Mouse (Mus musculus): ENCODE measurements at regions not wholly inside any gene's neighbourhood (a gene's known extent, or its start where the extent isn't known, plus 50 kb on each side); places are given as distances from the start of the nearest gene placed in this dataset.

GRCm38 (mm10) chr14:114843105-114843743 is 248.8 kb upstream of the Gpc5 start:
- Histone ChIP-seq H3K9me3 (no peaks in the 10 kb centered on the region), H3K4me3 (no peak overlapping the region), H3K27me3 (no peaks in the 10 kb centered on the region), H3K4me2 (replicated peaks) (no peak overlapping the region), H3K36me3 (no peaks in the 10 kb centered on the region), H3K9ac (no peak overlapping the region), H3K27ac (no peak overlapping the region), H3K4me1 (no peaks in the 10 kb centered on the region)
- WGBS: 50% methylated on average over 6 of the region's 6 CpGs
- ATAC-seq (ENCODE audit: insufficient number of reproducible peaks, insufficient read depth, low FRiP score, low TSS enrichment): peak; percentile 52; the same call in 1 of the 2 replicates

- Histone ChIP-seq H3K4me2 (replicated peaks) (no peak overlapping the region), H3K27me3 (no peaks in the 10 kb centered on the region), H3K36me3 (no peaks in the 10 kb centered on the region), H3K4me3 (no peak overlapping the region), H3K4me1 (peaks cover 16% of the 10 kb centered on the region), H3K9ac (no peak overlapping the region), H3K27ac (no peak overlapping the region), H3K9me3 (no peaks in the 10 kb centered on the region)
- ATAC-seq (ENCODE audit: insufficient number of reproducible peaks, insufficient read depth, low FRiP score, low TSS enrichment): peak; percentile 74; the same call in 1 of the 2 replicates
- 21% methylated on average over 9 of the region's 9 CpGs for WGBS
These were observed 237.5 kb upstream of the Gpc5 start for GRCm38 (mm10) chr14:114854324-114855054.

- Histone ChIP-seq H3K9ac (no peak overlapping the region), H3K4me3 (no peak overlapping the region), H3K9me3 (no peaks in the 10 kb centered on the region), H3K27me3 (no peaks in the 10 kb centered on the region), H3K4me2 (replicated peaks) (no peak overlapping the region), H3K27ac (no peak overlapping the region), H3K4me1 (peaks cover 16% of the 10 kb centered on the region), H3K36me3 (no peaks in the 10 kb centered on the region)
- WGBS: 11% methylated on average over 12 of the region's 12 CpGs
- no peak for ATAC-seq (ENCODE audit: insufficient number of reproducible peaks, insufficient read depth, low FRiP score, low TSS enrichment)
These were observed 236.8 kb upstream of the Gpc5 start for GRCm38 (mm10) chr14:114855055-114855740.

GRCm38 (mm10) chr14:114855746-114856145 is 236.3 kb upstream of the Gpc5 start:
- H3K4me3 ChIP-seq: no peak overlapping the region
- H3K4me2 ChIP-seq (replicated peaks): no peak overlapping the region
- WGBS: 26% methylated on average over 3 of the region's 3 CpGs
- H3K27ac ChIP-seq: no peak overlapping the region
- H3K9ac ChIP-seq: no peak overlapping the region
- ATAC-seq (ENCODE audit: insufficient number of reproducible peaks, insufficient read depth, low FRiP score, low TSS enrichment): no peak
- no peaks in the 10 kb centered on the region for H3K27me3 ChIP-seq
- peaks cover 16% of the 10 kb centered on the region for H3K4me1 ChIP-seq
- H3K36me3 ChIP-seq: no peaks in the 10 kb centered on the region
- H3K9me3 ChIP-seq: no peaks in the 10 kb centered on the region

GRCm38 (mm10) chr14:114856243-114857031 is 235.6 kb upstream of the Gpc5 start:
- H3K27ac ChIP-seq: no peak overlapping the region
- H3K36me3 ChIP-seq: no peaks in the 10 kb centered on the region
- H3K9me3 ChIP-seq: no peaks in the 10 kb centered on the region
- H3K4me3 ChIP-seq: no peak overlapping the region
- ATAC-seq (ENCODE audit: insufficient number of reproducible peaks, insufficient read depth, low FRiP score, low TSS enrichment): no peak
- H3K4me1 ChIP-seq: peaks cover 16% of the 10 kb centered on the region
- WGBS: 22% methylated on average over 18 of the region's 18 CpGs
- no peaks in the 10 kb centered on the region for H3K27me3 ChIP-seq
- H3K4me2 ChIP-seq (replicated peaks): peak overlapping the region; percentile 25; the same call in 1 of the 2 replicates
- H3K9ac ChIP-seq: no peak overlapping the region

- no peaks in the 10 kb centered on the region for H3K9me3 ChIP-seq
- H3K4me2 ChIP-seq (replicated peaks): no peak overlapping the region
- no peak overlapping the region for H3K27ac ChIP-seq
- 5% methylated on average over 4 of the region's 4 CpGs for WGBS
- no peak for ATAC-seq (ENCODE audit: insufficient number of reproducible peaks, insufficient read depth, low FRiP score, low TSS enrichment)
- H3K36me3 ChIP-seq: no peaks in the 10 kb centered on the region
- H3K4me1 ChIP-seq: peaks cover 16% of the 10 kb centered on the region
- H3K27me3 ChIP-seq: no peaks in the 10 kb centered on the region
- no peak overlapping the region for H3K9ac ChIP-seq
- H3K4me3 ChIP-seq: no peak overlapping the region
These were observed 234.8 kb upstream of the Gpc5 start for GRCm38 (mm10) chr14:114857171-114857570.

- Histone ChIP-seq H3K9ac (no peak overlapping the region), H3K4me2 (replicated peaks) (0 out of 2 replicates have a peak overlapping the region, but pooled peaks have one; percentile 9), H3K4me1 (peaks cover 16% of the 10 kb centered on the region), H3K9me3 (no peaks in the 10 kb centered on the region), H3K27ac (no peak overlapping the region), H3K27me3 (no peaks in the 10 kb centered on the region), H3K36me3 (no peaks in the 10 kb centered on the region), H3K4me3 (no peak overlapping the region)
- no peak for ATAC-seq (ENCODE audit: insufficient number of reproducible peaks, insufficient read depth, low FRiP score, low TSS enrichment)
- WGBS: 1% methylated on average over 7 of the region's 7 CpGs
These were observed 234.3 kb upstream of the Gpc5 start for GRCm38 (mm10) chr14:114857689-114858088.

GRCm38 (mm10) chr14:114863585-114863984 is 228.4 kb upstream of the Gpc5 start:
- Histone ChIP-seq H3K4me2 (replicated peaks) (no peak overlapping the region), H3K4me1 (no peaks in the 10 kb centered on the region), H3K9me3 (no peaks in the 10 kb centered on the region), H3K36me3 (no peaks in the 10 kb centered on the region), H3K27ac (no peak overlapping the region), H3K27me3 (no peaks in the 10 kb centered on the region), H3K9ac (no peak overlapping the region), H3K4me3 (no peak overlapping the region)
- ATAC-seq (ENCODE audit: insufficient number of reproducible peaks, insufficient read depth, low FRiP score, low TSS enrichment): no peak
- WGBS: 86% methylated on average over 4 of the region's 4 CpGs

GRCm38 (mm10) chr14:114864102-114864501 is 227.9 kb upstream of the Gpc5 start:
- H3K4me1 ChIP-seq: no peaks in the 10 kb centered on the region
- H3K9me3 ChIP-seq: no peaks in the 10 kb centered on the region
- no peaks in the 10 kb centered on the region for H3K27me3 ChIP-seq
- H3K4me3 ChIP-seq: no peak overlapping the region
- H3K4me2 ChIP-seq (replicated peaks): no peak overlapping the region
- 94% methylated on average over 5 of the region's 5 CpGs for WGBS
- no peak overlapping the region for H3K9ac ChIP-seq
- no peak for ATAC-seq (ENCODE audit: insufficient number of reproducible peaks, insufficient read depth, low FRiP score, low TSS enrichment)
- H3K27ac ChIP-seq: no peak overlapping the region
- H3K36me3 ChIP-seq: no peaks in the 10 kb centered on the region

GRCm38 (mm10) chr14:114869233-114869632 is 222.8 kb upstream of the Gpc5 start:
- Histone ChIP-seq H3K36me3 (no peaks in the 10 kb centered on the region), H3K4me3 (no peak overlapping the region), H3K4me1 (no peaks in the 10 kb centered on the region), H3K4me2 (replicated peaks) (no peak overlapping the region), H3K9me3 (no peaks in the 10 kb centered on the region), H3K9ac (no peak overlapping the region), H3K27me3 (no peaks in the 10 kb centered on the region), H3K27ac (no peak overlapping the region)
- 43% methylated on average over 5 of the region's 5 CpGs for WGBS
- no peak for ATAC-seq (ENCODE audit: insufficient number of reproducible peaks, insufficient read depth, low FRiP score, low TSS enrichment)

- WGBS: 28% methylated on average over 3 of the region's 3 CpGs
- H3K4me1 ChIP-seq: peaks cover 12% of the 10 kb centered on the region; the same call in 1 of the 2 replicates
These were observed 216.9 kb upstream of the Gpc5 start for GRCm38 (mm10) chr14:114875101-114875500.

More at GRCm38 (mm10) chr14:114875101-114875500, 216.9 kb upstream of the Gpc5 start:
- no peak overlapping the region for H3K4me3 ChIP-seq
- no peaks in the 10 kb centered on the region for H3K36me3 ChIP-seq
- no peak overlapping the region for H3K9ac ChIP-seq
- no peak for ATAC-seq (ENCODE audit: insufficient number of reproducible peaks, insufficient read depth, low FRiP score, low TSS enrichment)
- H3K4me2 ChIP-seq (replicated peaks): no peak overlapping the region
- no peaks in the 10 kb centered on the region for H3K27me3 ChIP-seq
- no peaks in the 10 kb centered on the region for H3K9me3 ChIP-seq
- no peak overlapping the region for H3K27ac ChIP-seq

Measured in embryonic facial prominence, embryonic 12.5 days (tissue).